Mouse (Mus musculus) retina, postnatal 7 days (tissue): ENCODE results near the gene Efcab2.
A peak's percentile ranks its signal among the peaks of the same experiment; 100 is the strongest.

Experiments used
- DNase-seq: peaks from one replicate; pipeline ENCODE4 v3.0.0-alpha.2; 2012; ENCODE audit warnings: low read depth, low spot score

The Efcab2 gene

DNA sequence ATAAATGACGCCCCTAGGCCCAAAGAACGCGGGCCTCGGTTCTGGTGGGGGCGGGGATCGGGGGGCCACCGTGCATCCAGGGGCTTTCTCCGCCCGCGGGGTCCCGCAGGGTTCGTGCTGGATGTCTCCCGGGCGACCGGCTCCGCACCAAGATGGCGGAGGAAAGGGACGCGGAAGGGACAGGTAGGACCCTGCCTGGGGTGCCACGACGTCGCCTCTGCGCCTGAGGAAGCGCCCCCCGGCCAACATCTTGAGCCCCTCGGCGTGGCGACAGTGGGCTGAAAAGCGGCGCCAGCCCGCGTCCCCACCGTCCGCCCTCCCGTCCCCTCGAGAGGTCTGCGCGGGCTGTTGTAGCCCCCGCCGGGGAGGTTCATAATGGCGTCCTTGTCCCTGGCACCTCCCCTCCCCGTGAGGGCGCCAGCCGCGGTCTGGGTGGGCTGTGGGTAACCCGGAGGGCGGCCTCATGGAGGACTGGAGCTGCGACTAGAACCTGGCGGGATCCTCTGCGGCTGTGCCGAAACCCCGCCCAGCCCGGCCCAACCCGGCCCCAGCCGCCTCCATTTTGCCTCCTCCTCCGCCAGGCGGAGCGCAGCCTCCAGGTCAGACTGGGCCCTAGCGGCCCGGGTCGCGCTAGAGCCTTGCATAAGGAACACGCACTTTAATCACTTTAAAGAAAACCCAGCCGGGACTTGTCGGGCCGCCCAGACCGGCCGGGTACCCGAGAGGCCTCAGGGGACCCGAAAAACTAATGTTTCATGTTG lies at the start of gene Efcab2:
TSS of gene Efcab2 (plus strand) at position 135 of the 761 bp plus-strand sequence.
- DNase-seq = peak; percentile 84

- no peak for DNase-seq
Observed at GRCm38 (mm10) chr1:178357776-178358710, 47.8 kb upstream of the Efcab2 start.

- no peak for DNase-seq
Observed at GRCm38 (mm10) chr1:178360264-178360663, 45.6 kb upstream of the Efcab2 start.

GRCm38 (mm10) chr1:178360702-178361101 lies 45.2 kb upstream of the Efcab2 start:
- no peak for DNase-seq

DNA sequence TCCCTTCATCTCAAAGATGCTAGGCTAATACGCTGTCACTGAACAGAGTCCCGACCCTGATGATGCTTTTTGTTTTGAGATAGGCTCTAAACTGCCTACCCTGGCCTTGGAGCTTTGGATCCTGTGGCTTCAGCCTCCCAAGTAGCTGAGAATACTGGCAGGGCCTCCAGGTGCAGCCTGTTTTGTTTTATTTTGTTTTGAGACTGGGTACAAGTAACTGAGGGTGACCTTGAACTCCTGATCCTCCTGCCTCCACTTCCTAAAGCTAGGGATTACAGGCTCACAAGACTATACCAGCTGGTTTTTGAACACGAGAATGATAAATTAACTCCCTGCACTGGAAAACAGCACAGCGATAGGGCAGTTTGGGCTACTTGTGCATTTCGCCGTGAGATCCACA lies 40.7 kb upstream of the Efcab2 start:
- no peak for DNase-seq

- DNase-seq = no peak
Observed at GRCm38 (mm10) chr1:178368121-178368520, 37.8 kb upstream of the Efcab2 start.

DNA sequence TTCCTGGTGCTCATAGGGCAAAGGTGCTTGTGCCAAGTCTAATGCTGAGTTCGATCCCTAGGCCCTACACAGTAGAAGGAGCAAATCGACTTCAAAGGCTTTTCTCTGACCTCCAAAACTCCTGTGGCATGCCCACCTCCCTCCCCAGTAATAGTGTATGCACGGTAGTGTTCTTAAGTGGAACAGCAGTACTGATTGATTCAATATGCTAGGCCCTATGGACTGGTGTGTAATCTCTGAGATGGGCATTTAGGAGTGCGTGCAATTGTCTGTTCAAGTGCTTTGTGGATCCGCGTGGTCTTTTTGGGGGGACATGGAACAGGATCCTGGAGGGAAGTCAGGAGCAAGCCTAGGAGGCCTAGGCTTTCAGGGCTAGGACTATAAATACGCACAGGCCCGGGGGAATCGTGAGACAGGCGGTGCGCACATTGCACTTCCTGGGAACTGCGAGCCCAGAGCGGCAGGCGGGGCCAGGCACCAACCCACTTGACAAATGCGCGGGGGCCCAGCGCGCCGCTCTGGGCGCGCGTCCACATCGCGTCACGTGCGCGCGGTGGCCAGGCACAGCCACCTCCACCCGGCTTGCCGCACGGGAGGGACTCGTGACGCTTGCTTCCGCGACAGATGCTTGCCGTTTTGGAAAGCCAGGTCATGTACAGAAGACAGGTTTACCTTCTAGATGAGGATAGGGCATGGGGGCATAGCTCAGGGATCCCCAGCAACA lies 37.2 kb upstream of the Efcab2 start:
- DNase-seq = peak; percentile 79

- peak; percentile 51 for DNase-seq
Observed at GRCm38 (mm10) chr1:178369272-178369651, 36.6 kb upstream of the Efcab2 start.

DNA sequence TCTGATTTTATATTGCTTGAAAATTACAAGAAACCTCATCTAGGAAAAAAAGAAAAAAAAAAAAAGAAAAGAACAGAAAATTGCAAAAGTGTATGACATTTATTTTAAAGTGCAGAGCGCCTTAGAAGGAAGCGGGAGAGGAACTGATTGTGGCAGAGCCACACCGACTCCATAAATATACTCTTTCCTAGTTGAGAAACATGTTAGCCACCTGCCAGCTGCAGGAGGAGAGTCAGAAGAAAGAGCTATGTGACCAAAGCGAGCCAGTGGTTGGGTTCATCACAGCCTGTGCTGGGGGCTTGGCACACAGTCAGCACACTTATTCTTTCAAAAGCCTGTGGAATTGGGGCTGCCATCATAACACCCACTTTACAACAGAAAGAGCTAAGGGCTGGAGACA lies 33.2 kb upstream of the Efcab2 start:
- no peak for DNase-seq

DNA sequence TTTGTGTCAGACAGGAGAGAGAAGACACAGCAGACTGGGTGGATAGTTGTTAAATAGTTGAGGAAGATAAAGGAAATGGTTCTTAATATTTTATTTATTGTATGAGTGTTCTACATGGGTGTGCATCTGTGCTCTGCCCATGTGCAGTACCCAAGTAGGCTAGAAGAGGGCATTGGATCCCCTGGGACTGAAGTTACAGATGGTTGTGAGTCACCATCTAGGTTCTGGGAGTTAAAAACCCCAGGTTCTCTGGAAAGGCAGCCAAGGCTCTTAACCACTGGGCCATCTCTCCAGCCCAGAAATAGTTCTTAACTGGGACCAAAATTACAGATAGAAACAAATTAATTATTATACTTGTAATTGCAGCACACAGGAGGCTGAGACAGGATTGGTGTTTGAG lies 30.5 kb upstream of the Efcab2 start:
- no peak for DNase-seq

DNA sequence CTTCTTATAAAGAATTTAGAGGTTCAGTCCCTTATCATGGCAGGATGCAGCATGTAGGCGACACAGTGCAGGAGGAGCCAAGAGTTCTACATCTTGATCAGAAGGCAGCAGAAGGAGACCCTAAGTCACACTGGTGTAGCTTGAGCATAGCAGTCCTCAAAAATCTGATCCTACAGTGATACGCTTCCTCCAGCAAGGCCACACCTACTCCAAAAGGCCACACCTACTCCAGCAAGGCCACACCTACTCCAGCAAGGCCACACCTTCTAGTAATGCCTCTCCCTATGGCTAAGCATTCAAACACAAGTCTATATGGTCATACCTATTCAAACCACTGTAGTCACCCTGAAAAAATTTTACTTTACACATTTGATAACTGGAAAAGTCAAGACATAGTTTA lies 29.8 kb upstream of the Efcab2 start:
- no peak for DNase-seq

DNA sequence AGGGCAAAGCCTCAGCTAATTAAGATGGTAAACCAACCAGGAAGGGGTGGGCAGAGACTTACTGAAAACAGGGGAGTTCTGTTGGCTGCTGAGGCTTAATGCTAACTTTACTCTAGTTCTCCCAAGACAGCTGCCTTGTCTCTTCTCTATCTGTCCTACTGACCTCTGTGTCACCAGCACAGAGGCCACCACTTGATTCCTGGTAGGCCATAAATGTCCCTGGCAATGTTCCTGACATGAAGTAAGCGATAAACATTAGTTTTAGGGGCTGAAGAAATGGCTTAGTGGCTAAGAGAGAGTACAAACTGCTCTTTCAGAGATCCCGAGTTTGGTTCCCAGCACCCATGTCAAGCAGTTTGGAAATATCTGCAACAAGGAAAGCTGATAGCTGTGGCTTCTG lies 29.0 kb upstream of the Efcab2 start:
- DNase-seq = no peak

DNA sequence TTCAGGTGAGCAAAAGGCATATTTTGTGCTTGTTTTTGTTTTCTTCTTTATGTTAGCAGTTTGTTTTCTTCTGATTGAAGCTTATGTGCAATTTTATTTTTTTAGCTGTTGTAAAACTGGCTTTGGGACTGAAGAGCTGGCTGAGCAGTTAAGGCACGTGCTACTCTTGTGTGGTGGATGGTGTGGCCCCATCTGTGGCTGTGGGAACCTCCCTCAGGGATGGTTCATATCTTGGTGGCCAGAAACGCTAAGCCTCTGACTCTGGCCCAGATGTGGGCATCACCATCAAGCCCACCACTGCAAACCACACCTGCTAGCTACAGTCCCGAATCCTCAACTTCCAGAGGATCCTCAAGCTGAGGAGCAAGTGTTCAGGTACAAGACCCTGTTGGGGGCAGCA lies 27.8 kb upstream of the Efcab2 start:
- DNase-seq = no peak

DNA sequence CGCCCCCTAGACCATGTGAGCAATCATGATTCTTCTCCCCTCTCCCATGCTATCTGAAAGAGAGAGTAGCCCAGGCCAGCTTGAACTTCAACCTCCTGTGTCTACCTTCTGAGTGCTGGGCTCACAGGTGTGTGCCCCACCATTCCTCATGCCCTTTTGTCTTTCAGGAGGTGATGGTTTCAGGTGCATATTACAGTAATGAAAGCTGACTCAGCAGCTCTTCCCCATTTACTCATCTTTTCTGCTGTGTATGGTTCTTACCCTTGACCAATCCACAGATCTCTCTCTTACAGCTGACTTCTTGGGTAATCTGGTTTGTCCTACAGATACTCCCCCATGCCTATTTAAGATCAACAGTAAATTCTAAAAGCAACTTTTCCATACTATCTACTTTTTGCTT lies 26.7 kb upstream of the Efcab2 start:
- DNase-seq = no peak

DNA sequence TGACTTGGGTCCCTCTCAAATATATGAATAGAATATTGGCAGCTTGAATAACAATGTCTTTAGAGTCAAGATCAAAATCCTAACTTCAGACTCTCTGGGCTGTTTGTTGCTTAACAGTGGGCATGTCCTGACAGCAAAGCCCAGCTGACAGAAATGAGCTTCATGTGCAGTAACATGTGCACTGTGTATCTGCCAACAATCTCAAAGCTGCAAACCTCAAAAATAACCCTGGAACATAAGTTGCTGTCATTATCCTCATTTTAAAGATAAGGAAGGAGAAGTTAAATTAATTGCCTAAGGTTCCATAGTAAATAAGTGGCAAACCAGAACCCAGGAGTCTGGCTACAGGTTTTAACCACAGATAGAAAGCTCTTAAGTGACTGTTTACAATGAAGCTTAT lies 23.7 kb upstream of the Efcab2 start:
- no peak for DNase-seq

GRCm38 (mm10) chr1:178388802-178389201 lies 17.1 kb upstream of the Efcab2 start:
- no peak for DNase-seq

DNA sequence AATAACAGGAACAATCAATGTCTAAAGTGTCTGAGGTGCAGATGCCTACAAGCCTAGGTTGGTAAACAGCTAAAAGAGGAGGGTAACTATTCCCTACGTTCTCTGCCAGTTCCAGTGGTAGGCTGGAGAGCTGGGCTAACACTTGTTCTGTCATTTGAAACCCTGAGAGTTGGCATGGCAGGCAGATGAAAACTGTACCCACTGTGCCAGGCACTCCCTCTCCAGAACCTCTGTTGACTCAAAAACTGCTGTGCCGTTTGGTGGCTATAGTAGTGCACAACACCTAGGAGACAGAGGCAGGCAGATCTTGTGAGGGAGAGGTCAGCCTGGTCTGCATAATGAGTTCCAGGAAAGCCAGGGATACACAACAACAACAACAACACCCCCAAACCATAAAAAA lies 16.5 kb upstream of the Efcab2 start:
- DNase-seq = no peak

DNA sequence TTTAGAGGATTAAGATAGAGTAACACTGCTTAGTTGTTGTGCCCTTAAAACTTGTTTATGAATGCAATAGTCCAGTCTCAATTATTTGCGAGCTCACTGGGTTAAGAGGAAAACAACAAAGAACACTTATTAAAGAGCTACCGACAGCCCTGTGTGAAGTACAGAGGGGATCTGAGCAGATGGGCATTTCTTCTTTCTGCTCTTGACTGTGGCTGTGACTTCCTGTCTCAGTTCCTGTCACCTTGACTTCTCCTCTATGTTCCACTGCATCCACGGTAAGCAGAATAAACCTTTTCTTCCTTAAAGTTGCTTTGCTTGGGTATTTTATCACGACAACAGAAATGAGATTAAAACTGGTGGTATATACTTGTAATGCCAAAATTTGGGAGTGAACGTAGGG lies 12.9 kb upstream of the Efcab2 start:
- DNase-seq = no peak

DNA sequence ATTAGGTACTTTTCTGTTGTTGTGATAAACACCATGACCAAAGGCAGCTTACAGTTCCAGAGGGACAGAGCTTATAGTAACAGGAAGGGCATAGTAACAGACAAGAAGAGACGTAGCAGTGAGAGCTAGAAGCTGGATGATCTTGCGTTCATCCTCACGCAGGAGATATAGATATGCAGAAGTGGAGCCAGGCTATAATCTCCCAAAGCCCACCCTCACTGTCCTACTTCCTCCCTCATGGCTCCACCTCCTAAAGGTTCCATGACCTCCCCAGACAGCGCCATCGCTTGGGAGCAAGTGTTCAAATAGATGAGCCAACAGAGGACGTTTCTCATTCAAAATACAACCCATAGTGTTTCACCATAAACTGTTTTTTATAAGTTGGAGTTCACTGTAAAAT lies 10.8 kb upstream of the Efcab2 start:
- DNase-seq = no peak

GRCm38 (mm10) chr1:178396383-178396782 lies 9.5 kb upstream of the Efcab2 start:
- DNase-seq = no peak

- no peak for DNase-seq
Observed at GRCm38 (mm10) chr1:178399879-178400278, 6.0 kb upstream of the Efcab2 start.

DNA sequence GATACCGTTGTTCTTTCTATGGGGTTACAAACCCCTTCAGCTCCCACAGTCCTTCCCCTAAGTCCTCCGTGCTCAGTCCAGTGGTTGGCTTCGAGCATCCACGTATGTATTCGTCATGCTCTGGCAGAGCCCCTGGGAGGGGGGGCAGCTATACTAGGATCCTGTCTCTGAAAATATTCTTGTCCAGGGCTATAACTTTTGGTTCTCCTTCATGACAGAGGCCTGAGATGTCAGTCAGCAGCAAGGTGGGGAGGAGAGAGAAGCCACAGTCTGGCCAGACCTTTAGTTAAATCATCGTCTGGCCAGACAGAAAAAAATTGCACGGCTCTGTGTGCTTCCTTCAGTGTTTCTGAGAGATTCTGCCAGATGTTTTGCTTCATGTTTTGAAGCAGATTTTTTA lies 5.2 kb upstream of the Efcab2 start:
- no peak for DNase-seq
